Mouse (Mus musculus): ENCODE results near the gene Hacd3.
"Not testable (repeated sequence)": the region's sequence is repeated elsewhere in the genome, so short reads cannot be mapped to it uniquely, and the experiment has no call there.

The Hacd3 gene

GRCm38 (mm10) chr9:65020991-65021886, at the start of gene Hacd3:
Hacd3 (minus strand) TSS chr9:65021693.
- peak; percentile 93 for DNase-seq (ENCODE audit: extremely low spot score)

GRCm38 (mm10) chr9:65070587-65070986, 49.1 kb upstream of the Hacd3 start:
- DNase-seq (ENCODE audit: extremely low spot score) = no peak

GRCm38 (mm10) chr9:65064251-65064650, 42.8 kb upstream of the Hacd3 start:
- DNase-seq (ENCODE audit: extremely low spot score) = no peak

GRCm38 (mm10) chr9:65050981-65051380, 29.5 kb upstream of the Hacd3 start:
- DNase-seq (ENCODE audit: extremely low spot score) = no peak

- DNase-seq (ENCODE audit: extremely low spot score) = no peak
Measured at GRCm38 (mm10) chr9:65049422-65049821, 27.9 kb upstream of the Hacd3 start.

GRCm38 (mm10) chr9:65046993-65047392, 25.5 kb upstream of the Hacd3 start:
- no peak for DNase-seq (ENCODE audit: extremely low spot score)

GRCm38 (mm10) chr9:65041430-65041829, 19.9 kb upstream of the Hacd3 start:
- DNase-seq (ENCODE audit: extremely low spot score) = no peak

GRCm38 (mm10) chr9:65036861-65037260, 15.4 kb upstream of the Hacd3 start:
- no peak for DNase-seq (ENCODE audit: extremely low spot score)

- DNase-seq (ENCODE audit: extremely low spot score) = no peak
Measured at GRCm38 (mm10) chr9:65036456-65036855, 15.0 kb upstream of the Hacd3 start.

- DNase-seq (ENCODE audit: extremely low spot score) = peak; percentile 93
Measured at GRCm38 (mm10) chr9:65032269-65033108, 11.0 kb upstream of the Hacd3 start, which contains the start of gene Dpp8. Dpp8 (plus strand) TSS chr9:65032414.

GRCm38 (mm10) chr9:65031894-65032268, 10.4 kb upstream of the Hacd3 start:
- no peak for DNase-seq (ENCODE audit: extremely low spot score)

GRCm38 (mm10) chr9:65031355-65031754, 9.9 kb upstream of the Hacd3 start:
- DNase-seq (ENCODE audit: extremely low spot score) = not testable (repeated sequence)

GRCm38 (mm10) chr9:65028313-65028712, 6.8 kb upstream of the Hacd3 start:
- DNase-seq (ENCODE audit: extremely low spot score) = no peak

GRCm38 (mm10) chr9:65027241-65027640, 5.7 kb upstream of the Hacd3 start:
- no peak for DNase-seq (ENCODE audit: extremely low spot score)

GRCm38 (mm10) chr9:65023447-65023846, 2.0 kb upstream of the Hacd3 start:
- DNase-seq (ENCODE audit: extremely low spot score) = no peak

- no peak for DNase-seq (ENCODE audit: extremely low spot score)
Measured at GRCm38 (mm10) chr9:65022580-65023135, 1.2 kb upstream of the Hacd3 start.

- DNase-seq (ENCODE audit: extremely low spot score) = no peak
Measured at GRCm38 (mm10) chr9:65021887-65022579, 540 bp upstream of the Hacd3 start.

- DNase-seq (ENCODE audit: extremely low spot score) = no peak
Measured at GRCm38 (mm10) chr9:65020128-65020527, 1.4 kb downstream of the Hacd3 start.

- no peak for DNase-seq (ENCODE audit: extremely low spot score)
Measured at GRCm38 (mm10) chr9:65019146-65019545, 2.3 kb downstream of the Hacd3 start.

GRCm38 (mm10) chr9:65018588-65019121, 2.8 kb downstream of the Hacd3 start:
- no peak for DNase-seq (ENCODE audit: extremely low spot score)

GRCm38 (mm10) chr9:65017896-65018295, 3.6 kb downstream of the Hacd3 start:
- DNase-seq (ENCODE audit: extremely low spot score) = no peak
